Mouse (Mus musculus): ENCODE results near the gene Hspb9.

GRCm38 (mm10) chr11:100722493-100723028, 8.9 kb downstream of the Hspb9 start:
- no peak for TF ChIP-seq GATA1 (IDR thresholded peaks at IDR 0.05; ENCODE audit: borderline replicate concordance, low read length)
- TF ChIP-seq FLI1 (IDR thresholded peaks at IDR 0.05; ENCODE audit: low read length): no peak

Measured in megakaryocyte, embryonic 14.5 days (primary cell).